ENCODE assay signal across 9 mouse cellular contexts in genomic region chr15:102518859-102519201, GRCm38 (mm10). TPM values are rescaled to one million over a fixed set of nuclear protein-coding genes. Genes with fewer than 3 reads are reported as not detected.
DNase-seq lines count a peak whose midpoint lies in the region; ATAC-seq and TF ChIP-seq lines count a peak whose summit lies in the region.
"Had no signal": no experiment of that assay in that cellular context is flagged by ENCODE, and none has a peak within 500 bp of the region (broad histone marks: within the 10 kb centered on the region; RNA-seq: fewer than 3 reads in every experiment).

No protein-coding gene starts in this region.

- intact Hi-C loops in heart, postnatal 14 days (cut with DNase I): no loop called here

- H3K4me3 ChIP-seq in heart, embryonic 15.5 days: peak overlapping the region; percentile 82
- peak overlapping the region; percentile 79 for H3K4me3 ChIP-seq in G1E (ENCODE audit: low read depth, low read length)
- H3K4me3 ChIP-seq in hindbrain, embryonic 10.5 days: peak overlapping the region; percentile 73

- H3K4me2 ChIP-seq in heart, embryonic 15.5 days: peak overlapping the region; percentile 92

- peaks cover 30% of the 10 kb centered on the region for H3K4me1 ChIP-seq in heart, embryonic 15.5 days (replicated peaks)
- peaks cover 53% of the 10 kb centered on the region for H3K4me1 ChIP-seq in G1E (ENCODE audit: insufficient read depth, low read depth, low read length)
- peaks cover 51% of the 10 kb centered on the region for H3K4me1 ChIP-seq in hindbrain, embryonic 10.5 days (replicated peaks)

- no peak for DNase-seq in heart, postnatal 14 days
- no peak for DNase-seq in G1E (ENCODE audit: low spot score)
- no peak for DNase-seq in hindbrain, embryonic 10.5 days (ENCODE audit: low spot score)
- DNase-seq in right cerebral cortex, postnatal 10 days (ENCODE audit: low spot score in 2 of 2): no peak
- no peak for DNase-seq in cerebellum, adult 18-20 months
- DNase-seq in cerebellum, adult 9-11 months: no peak

- peak overlapping the region; percentile 92 for H3K9ac ChIP-seq in heart, embryonic 15.5 days

- peak overlapping the region; percentile 100 for H3K27ac ChIP-seq in heart, embryonic 15.5 days
- peak overlapping the region; percentile 99 for H3K27ac ChIP-seq in hindbrain, embryonic 10.5 days

- no peaks in the 10 kb centered on the region for H3K9me3 ChIP-seq in heart, embryonic 15.5 days (replicated peaks)
- H3K9me3 ChIP-seq in G1E (replicated peaks): no peaks in the 10 kb centered on the region
- H3K9me3 ChIP-seq in hindbrain, embryonic 10.5 days: no peaks in the 10 kb centered on the region

- no peaks in the 10 kb centered on the region for H3K27me3 ChIP-seq in heart, embryonic 15.5 days
- H3K27me3 ChIP-seq in G1E (ENCODE audit: insufficient read depth, low read length): peaks cover 12% of the 10 kb centered on the region
- no peaks in the 10 kb centered on the region for H3K27me3 ChIP-seq in hindbrain, embryonic 10.5 days (ENCODE audit: insufficient read depth, poor library complexity, severe bottlenecking)

- TF ChIP-seq CTCF in G1E (IDR thresholded peaks at IDR 0.05; ENCODE audit: low read depth, low read length): no peak

- WGBS in heart, embryonic 15.5 days: 12% methylated on average over 9 of the region's 9 CpGs
- WGBS in hindbrain, embryonic 10.5 days: 14% methylated on average over 9 of the region's 9 CpGs

- H3K36me3 ChIP-seq in heart, embryonic 15.5 days: peaks cover 20% of the 10 kb centered on the region
- peaks cover 40% of the 10 kb centered on the region for H3K36me3 ChIP-seq in G1E (replicated peaks)
- peaks cover 35% of the 10 kb centered on the region for H3K36me3 ChIP-seq in hindbrain, embryonic 10.5 days

- no peak for ATAC-seq in heart, embryonic 15.5 days (replicated peaks; ENCODE audit: insufficient number of reproducible peaks, insufficient read depth, low FRiP score, low read depth)
- no peak for ATAC-seq in G1E (ENCODE audit: extremely low read depth, insufficient number of reproducible peaks, low FRiP score, poor library complexity, severe bottlenecking)
- 0 out of 2 replicates have a peak, but pooled peaks have one; percentile 0 for ATAC-seq in megakaryocyte-erythroid progenitor cell, adult 5-6 weeks (replicated peaks; ENCODE audit: low FRiP score, low TSS enrichment, poor library complexity, severe bottlenecking)

RNA-seq across cellular contexts. Expression of gene Tarbp2, which starts 0.8 kb away (rescaled TPM):
- 78.3 and 87.9 TPM in 2 replicates for polyA plus RNA-seq in heart, embryonic 15.5 days (2015; fragmentation: Nextera tagmentation; extraction: Ambion mirVana)
- 10 to 100 TPM; 38.4 to 46.8 TPM for total RNA-seq in heart, postnatal 14 days (2021)
- total RNA-seq in G1E (2014; fragmentation: Nextera tagmentation) (9.5 and 11.6 TPM in 2 replicates), G1E (2017) (32.9 and 41.6 TPM in 2 replicates)
- polyA plus RNA-seq in G1E (2012): 58.6 and 63.8 TPM in 2 replicates
- polyA plus RNA-seq in hindbrain, embryonic 10.5 days (2016; fragmentation: Nextera tagmentation; extraction: Ambion mirVana): 132 and 135 TPM in 2 replicates
- total RNA-seq in megakaryocyte-erythroid progenitor cell, adult 5-6 weeks (2014; fragmentation: Nextera tagmentation): 37.4 and 40.7 TPM in 2 replicates
- total RNA-seq in megakaryocyte-erythroid progenitor cell, adult 5-6 weeks (2017): 17.0 and 19.7 TPM in 2 replicates

RNA-seq across cellular contexts. Expression of gene Map3k12, which starts 2.0 kb away (rescaled TPM):
- polyA plus RNA-seq in heart, embryonic 15.5 days (2015; fragmentation: Nextera tagmentation; extraction: Ambion mirVana): 9.8 and 13.1 TPM in 2 replicates
- 1 to 10 TPM; 4.7 to 4.8 TPM for total RNA-seq in heart, postnatal 14 days (2021)
- 0.75 and 1.4 TPM in 2 replicates for total RNA-seq in G1E (2014; fragmentation: Nextera tagmentation)
- 1.9 TPM in 2 replicates for total RNA-seq in G1E (2017)
- polyA plus RNA-seq in G1E (2012): 0.60 and 0.72 TPM in 2 replicates
- polyA plus RNA-seq in hindbrain, embryonic 10.5 days (2016; fragmentation: Nextera tagmentation; extraction: Ambion mirVana): 27.1 and 35.2 TPM in 2 replicates
- 0.39 TPM in 1 of 2 replicates, not detected in the other for total RNA-seq in megakaryocyte-erythroid progenitor cell, adult 5-6 weeks (2014; fragmentation: Nextera tagmentation)
- 0.14 and 0.15 TPM in 2 replicates for total RNA-seq in megakaryocyte-erythroid progenitor cell, adult 5-6 weeks (2017)

RNA-seq across cellular contexts. Expression of gene Npff, which starts 5.9 kb away (rescaled TPM):
- polyA plus RNA-seq in heart, embryonic 15.5 days (2015; fragmentation: Nextera tagmentation; extraction: Ambion mirVana): 2.3 and 2.4 TPM in 2 replicates
- 1 to 10 TPM; 2.7 to 3.5 TPM for total RNA-seq in heart, postnatal 14 days (2021)
- total RNA-seq in G1E (2014; fragmentation: Nextera tagmentation): 3.2 and 5.1 TPM in 2 replicates
- 1.1 and 1.8 TPM in 2 replicates for total RNA-seq in G1E (2017)
- polyA plus RNA-seq in G1E (2012): 0.70 and 0.92 TPM in 2 replicates
- polyA plus RNA-seq in hindbrain, embryonic 10.5 days (2016; fragmentation: Nextera tagmentation; extraction: Ambion mirVana): 1.5 and 2.4 TPM in 2 replicates
- total RNA-seq in megakaryocyte-erythroid progenitor cell, adult 5-6 weeks (2014; fragmentation: Nextera tagmentation): 5.1 and 8.2 TPM in 2 replicates
- total RNA-seq in megakaryocyte-erythroid progenitor cell, adult 5-6 weeks (2017): 0.89 and 3.4 TPM in 2 replicates

RNA-seq across cellular contexts. Expression of gene Gm10337, which starts 15.3 kb away (rescaled TPM):
- 2.0 and 2.6 TPM in 2 replicates for polyA plus RNA-seq in heart, embryonic 15.5 days (2015; fragmentation: Nextera tagmentation; extraction: Ambion mirVana)
- total RNA-seq in heart, postnatal 14 days (2021): not detected
- 28.7 TPM in 1 of 2 replicates, not detected in the other for total RNA-seq in G1E (2014; fragmentation: Nextera tagmentation)
- total RNA-seq in G1E (2017): not detected in 2 replicates
- not detected in 2 replicates for polyA plus RNA-seq in G1E (2012)
- 3.9 and 11.3 TPM in 2 replicates for polyA plus RNA-seq in hindbrain, embryonic 10.5 days (2016; fragmentation: Nextera tagmentation; extraction: Ambion mirVana)
- not detected in 2 replicates for total RNA-seq in megakaryocyte-erythroid progenitor cell, adult 5-6 weeks (2014; fragmentation: Nextera tagmentation)
- not detected in 2 replicates for total RNA-seq in megakaryocyte-erythroid progenitor cell, adult 5-6 weeks (2017)
- total RNA-seq: common myeloid progenitor, adult 5-6 weeks had no signal

RNA-seq across cellular contexts. Expression of gene Pcbp2, which starts 48.5 kb away (rescaled TPM):
- polyA plus RNA-seq in heart, embryonic 15.5 days (2015; fragmentation: Nextera tagmentation; extraction: Ambion mirVana): 130 and 139 TPM in 2 replicates
- total RNA-seq in heart, postnatal 14 days (2021): 100 to 1,000 TPM; 479 to 482 TPM
- total RNA-seq in G1E (2014; fragmentation: Nextera tagmentation) (1,640 and 1,748 TPM in 2 replicates), G1E (2017) (202 and 214 TPM in 2 replicates)
- 660 and 876 TPM in 2 replicates for polyA plus RNA-seq in G1E (2012)
- 166 and 207 TPM in 2 replicates for polyA plus RNA-seq in hindbrain, embryonic 10.5 days (2016; fragmentation: Nextera tagmentation; extraction: Ambion mirVana)
- total RNA-seq in megakaryocyte-erythroid progenitor cell, adult 5-6 weeks (2014; fragmentation: Nextera tagmentation): 749 and 832 TPM in 2 replicates
- 152 and 207 TPM in 2 replicates for total RNA-seq in megakaryocyte-erythroid progenitor cell, adult 5-6 weeks (2017)
